Mouse (Mus musculus) G1E (cell line): ENCODE data around the gene Zscan12. TPM values are rescaled to one million over a fixed set of nuclear protein-coding genes. Genes with fewer than 3 reads are reported as not detected.

ENCODE experiments used
- ATAC-seq: 2 replicates; pipeline ENCODE4 v1.8.0; 2016; ENCODE audit warnings: mild to moderate bottlenecking; ENCODE audit not compliant: insufficient number of reproducible peaks, poor library complexity, low FRiP score, severe bottlenecking; ENCODE audit errors: extremely low read depth
- DNase-seq: peaks from one replicate; pipeline ENCODE4 v3.0.0; 2012; ENCODE audit warnings: low spot score
- H3K27me3 ChIP-seq: 2 replicates; pipeline ENCODE4 v1.6.1; 2012; ENCODE audit warnings: mild to moderate bottlenecking, low read length, inconsistent platforms; ENCODE audit not compliant: insufficient read depth
- H3K36me3 ChIP-seq: replicated peaks from 2 replicates; pipeline ENCODE3; 2012; ENCODE audit warnings: mild to moderate bottlenecking, inconsistent platforms
- H3K4me1 ChIP-seq: 2 replicates; pipeline ENCODE4 v1.6.1; 2012; ENCODE audit warnings: low read depth, low read length, inconsistent platforms, mixed read lengths; ENCODE audit not compliant: insufficient read depth
- H3K4me3 ChIP-seq: 2 replicates; pipeline ENCODE4 v1.5.1; 2012; ENCODE audit warnings: low read depth, mild to moderate bottlenecking, inconsistent platforms, low read length, moderate library complexity, mixed read lengths
- H3K9me3 ChIP-seq: replicated peaks from 2 replicates; pipeline ENCODE4 v1.6.1; 2012; ENCODE audit warnings: inconsistent platforms
- CTCF ChIP-seq: IDR thresholded peaks from 2 replicates; pipeline ENCODE4 v1.5.1; 2012; ENCODE audit warnings: low read depth, low read length, inconsistent platforms, mixed read lengths
- GATA1 ChIP-seq: IDR thresholded peaks from 2 replicates; pipeline ENCODE4 v1.6.1; 2012; ENCODE audit warnings: borderline replicate concordance, low read length, inconsistent platforms, mixed read lengths
- GATA2 ChIP-seq: IDR thresholded peaks from 2 replicates; pipeline ENCODE4 v1.6.1; 2012; ENCODE audit warnings: low read depth, low read length, inconsistent platforms, borderline replicate concordance
- POLR2AphosphoS5 ChIP-seq: IDR thresholded peaks from 2 replicates; pipeline ENCODE4 v1.6.1; 2012; ENCODE audit warnings: low read depth, low read length, inconsistent platforms; ENCODE audit not compliant: insufficient replicate concordance
- TAL1 ChIP-seq: conservative IDR thresholded peaks from 2 replicates; pipeline ENCODE4 v1.6.1; 2012; ENCODE audit warnings: low read depth, low read length, inconsistent platforms, mixed read lengths
- polyA plus RNA-seq: library from polyadenylated mRNA; stranded (reverse); fragments of >175 nt; gene quantifications from 2 replicates; pipeline ENCODE4 v1.2.3, GENCODE M21; 2012
- total RNA-seq, 2 experiments: library from RNA; stranded (forward) in 1 of 2; stranded (reverse) in 1 of 2; fragments of 200-1000 nt in 1 of 2; fragments of >200 nt in 1 of 2; fragmentation: Nextera tagmentation in 1 of 2; gene quantifications; 2 replicates each; pipeline ENCODE4 v1.2.3; 2014 to 2017

Zscan12 gene
- total and polyA plus RNA-seq, 3 experiments = 4.0 to 16.8 (median 14.6) TPM

- TF ChIP-seq POLR2AphosphoS5 = no peak
- TF ChIP-seq GATA1 = no peak
- TF ChIP-seq TAL1 = no peak
- no peak for TF ChIP-seq CTCF
- TF ChIP-seq GATA2 = no peak
Measured at GRCm38 (mm10) chr13:21397486-21397885, 34.9 kb downstream of the Zscan12 start.

GRCm38 (mm10) chr13:21401166-21401565, 38.5 kb downstream of the Zscan12 start:
- Histone ChIP-seq H3K4me3 (peak overlapping the region; percentile 88), H3K36me3 (peaks cover 41% of the 10 kb centered on the region), H3K27me3 (no peaks in the 10 kb centered on the region), H3K9me3 (no peaks in the 10 kb centered on the region), H3K4me1 (peaks cover 22% of the 10 kb centered on the region)
- DNase-seq = no peak
- no peak for ATAC-seq
- no peak for TF ChIP-seq CTCF
- TF ChIP-seq GATA1 = no peak
- no peak for TF ChIP-seq GATA2
- no peak for TF ChIP-seq POLR2AphosphoS5
- no peak for TF ChIP-seq TAL1

More at GRCm38 (mm10) chr13:21397486-21397885, 34.9 kb downstream of the Zscan12 start:
- no peaks in the 10 kb centered on the region for H3K9me3 ChIP-seq
- peaks cover 70% of the 10 kb centered on the region for H3K36me3 ChIP-seq
- no peak for ATAC-seq
- no peak overlapping the region for H3K4me3 ChIP-seq
- H3K27me3 ChIP-seq = no peaks in the 10 kb centered on the region
- no peak for DNase-seq
- H3K4me1 ChIP-seq = peaks cover 20% of the 10 kb centered on the region

GRCm38 (mm10) chr13:21401636-21402286, 39.1 kb downstream of the Zscan12 start:
- TF ChIP-seq GATA2 = no peak
- TF ChIP-seq CTCF = no peak
- TF ChIP-seq POLR2AphosphoS5 = no peak
- no peak for TF ChIP-seq TAL1
- no peak for TF ChIP-seq GATA1
- peak; percentile 18; the same call in 1 of the 2 replicates for ATAC-seq
- peaks cover 22% of the 10 kb centered on the region for H3K4me1 ChIP-seq
- H3K27me3 ChIP-seq = no peaks in the 10 kb centered on the region
- peak overlapping the region; percentile 88 for H3K4me3 ChIP-seq
- peak; percentile 47 for DNase-seq
- H3K36me3 ChIP-seq = peaks cover 35% of the 10 kb centered on the region
- no peaks in the 10 kb centered on the region for H3K9me3 ChIP-seq

GRCm38 (mm10) chr13:21402287-21402846, 39.7 kb downstream of the Zscan12 start, which contains the start of gene Zkscan3:
Gene Zkscan3, minus strand, starts transcription at chr13:21402755.
- no peaks in the 10 kb centered on the region for H3K9me3 ChIP-seq
- peaks cover 31% of the 10 kb centered on the region for H3K36me3 ChIP-seq
- ATAC-seq (peak; percentile 91), DNase-seq (peak; percentile 67)
- H3K4me1 ChIP-seq = peaks cover 26% of the 10 kb centered on the region
- H3K4me3 ChIP-seq = peak within 1 kb of the TSS; percentile 88
- H3K27me3 ChIP-seq = no peaks in the 10 kb centered on the region
- TF ChIP-seq CTCF (no peak), GATA1 (no peak), TAL1 (no peak), GATA2 (no peak), POLR2AphosphoS5 (no peak)

GRCm38 (mm10) chr13:21402848-21403247, 40.2 kb downstream of the Zscan12 start:
- H3K27me3 ChIP-seq = no peaks in the 10 kb centered on the region
- ATAC-seq (no peak), DNase-seq (no peak)
- peaks cover 31% of the 10 kb centered on the region for H3K4me1 ChIP-seq
- no peaks in the 10 kb centered on the region for H3K9me3 ChIP-seq
- H3K36me3 ChIP-seq = peaks cover 27% of the 10 kb centered on the region
- no peak for TF ChIP-seq POLR2AphosphoS5
- TF ChIP-seq TAL1 = no peak
- no peak for TF ChIP-seq GATA1
- TF ChIP-seq CTCF = no peak
- H3K4me3 ChIP-seq = peak overlapping the region; percentile 88

GRCm38 (mm10) chr13:21407341-21407740, 44.7 kb downstream of the Zscan12 start:
- ATAC-seq = no peak
- H3K4me1 ChIP-seq = peaks cover 20% of the 10 kb centered on the region

More at GRCm38 (mm10) chr13:21407341-21407740, 44.7 kb downstream of the Zscan12 start:
- Histone ChIP-seq H3K4me3 (no peak overlapping the region), H3K27me3 (no peaks in the 10 kb centered on the region), H3K36me3 (no peaks in the 10 kb centered on the region), H3K9me3 (no peaks in the 10 kb centered on the region)
- no peak for DNase-seq
- TF ChIP-seq GATA1 (no peak), POLR2AphosphoS5 (no peak), CTCF (no peak), TAL1 (no peak), GATA2 (no peak)
